Mouse (Mus musculus): ENCODE data around the gene Rasgrf2. TPM values are rescaled to one million over a fixed set of nuclear protein-coding genes. Genes with fewer than 3 reads are reported as not detected.

Gene Rasgrf2
- polyA plus RNA-seq, 1 experiment = 3.7 TPM

DNA sequence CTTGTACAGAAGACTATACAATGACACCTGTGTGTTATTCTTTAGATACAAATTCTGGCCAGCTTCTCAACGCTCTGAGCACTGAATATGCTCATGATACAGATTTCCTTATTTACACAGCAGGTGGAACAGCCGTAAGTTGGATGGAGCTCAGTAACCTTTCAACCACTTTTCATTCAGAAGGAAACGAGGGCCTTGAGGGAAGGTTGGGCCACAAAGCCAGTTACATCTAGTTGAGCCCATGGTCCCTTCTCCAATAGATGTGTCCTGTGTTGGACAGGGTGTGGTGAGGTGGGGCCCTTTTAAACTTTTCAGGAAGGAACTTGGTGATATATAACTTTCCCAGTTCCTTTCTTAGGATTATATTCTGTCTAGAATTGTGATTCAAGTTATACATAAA lies 277.0 kb downstream of the Rasgrf2 start:
- H3K36me3 ChIP-seq (ENCODE audit: control insufficient read depth, insufficient read depth, low read length) = no peaks in the 10 kb centered on the region
- H3K4me1 ChIP-seq (ENCODE audit: control insufficient read depth, insufficient read depth, low read length) = no peaks in the 10 kb centered on the region
- no peak overlapping the region for H3K4me3 ChIP-seq (ENCODE audit: insufficient read depth, low read depth, low read length)
- no peak overlapping the region for H3K27ac ChIP-seq (ENCODE audit: insufficient read depth, low read depth, low read length)
- no peak for DNase-seq
- TF ChIP-seq POLR2A (IDR thresholded peaks at IDR 0.05; ENCODE audit: low read depth, low read length) (no peak), CTCF (conservative IDR thresholded peaks at IDR 0.05; ENCODE audit: insufficient read depth, insufficient read length, low read depth, low read length) (no peak)
- WGBS = 76% methylated on average over 3 of the region's 3 CpGs
- 0 out of 2 replicates have a peak, but pooled peaks cover 2% of the 10 kb centered on the region for H3K27me3 ChIP-seq (replicated peaks; ENCODE audit: control insufficient read depth, insufficient read depth, low read length)

Other genes with a start within 250 kb of the Rasgrf2 start
- not detected in 2 replicates for gene Gm20379, start 174.3 kb upstream of the Rasgrf2 start, polyA plus RNA-seq (2012; rRNA removed)
- 8.7 and 9.7 TPM in 2 replicates for gene Dhfr, start 223.1 kb upstream of the Rasgrf2 start, polyA plus RNA-seq (2012; rRNA removed)
- 5.5 and 6.6 TPM in 2 replicates for gene Msh3, start 223.3 kb upstream of the Rasgrf2 start, polyA plus RNA-seq (2012; rRNA removed)